Mouse (Mus musculus): ENCODE measurements around the gene Actl6a.

DNA sequence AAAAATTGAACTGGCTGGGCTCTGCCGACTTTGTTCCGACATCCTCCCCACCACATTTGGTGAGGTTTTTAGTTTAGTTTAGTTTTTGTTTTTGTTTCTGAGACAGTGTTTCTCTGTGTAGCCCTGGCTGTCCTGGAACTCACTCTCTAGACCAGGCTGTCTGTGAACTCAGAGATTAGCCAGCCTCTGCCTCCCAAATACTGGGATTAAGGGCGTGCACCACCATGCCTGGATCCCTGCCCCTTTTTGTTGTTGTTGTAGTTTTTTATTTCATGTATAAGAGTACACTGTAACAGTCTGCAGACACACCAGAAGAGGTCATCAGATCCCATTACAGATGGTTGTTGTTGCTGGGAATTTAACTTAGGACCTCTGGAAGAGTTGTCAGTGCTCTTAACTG, 16.1 kb upstream of the Actl6a start:
- no peak for TF ChIP-seq FLI1 (IDR thresholded peaks at IDR 0.05; ENCODE audit: low read length)
- TF ChIP-seq GATA1 (IDR thresholded peaks at IDR 0.05; ENCODE audit: borderline replicate concordance, low read length), result no peak

All from megakaryocyte, embryonic 14.5 days (primary cell).